Mouse (Mus musculus) spleen, adult 2 months (tissue): ENCODE results near the gene Sct. TPM values are rescaled to one million over a fixed set of nuclear protein-coding genes. Genes with fewer than 3 reads are reported as not detected.

Experiments used
- DNase-seq, 2 experiments: peaks; one replicate each; pipeline versions ENCODE4 v3.0.0 to v3.0.0-alpha.2; 2012 to 2021; ENCODE audit warnings: low spot score in 2 of 2, low read depth in 1 of 2
- H3K27ac ChIP-seq: fragments of 200-500 bp; 2 replicates; pipeline ENCODE4 v1.5.1; 2012; ENCODE audit warnings: low read length, inconsistent platforms; ENCODE audit not compliant: insufficient read depth
- H3K27me3 ChIP-seq: fragments of 200-500 bp; 2 replicates; pipeline ENCODE4 v1.6.1; 2012; ENCODE audit warnings: mild to moderate bottlenecking, moderate library complexity, low read length, inconsistent platforms; ENCODE audit not compliant: control insufficient read depth, insufficient read depth
- H3K36me3 ChIP-seq: fragments of 200-500 bp; 2 replicates; pipeline ENCODE4 v1.6.1; 2012; ENCODE audit warnings: mild to moderate bottlenecking, low read length, inconsistent platforms; ENCODE audit not compliant: control insufficient read depth, insufficient read depth
- H3K4me1 ChIP-seq: fragments of 200-500 bp; 2 replicates; pipeline ENCODE4 v1.6.1; 2011; ENCODE audit warnings: inconsistent platforms; ENCODE audit not compliant: control insufficient read depth, insufficient read depth, insufficient read length
- H3K4me3 ChIP-seq: fragments of 200-500 bp; 2 replicates; pipeline ENCODE4 v1.5.1; 2011; ENCODE audit warnings: mild to moderate bottlenecking, inconsistent platforms; ENCODE audit not compliant: insufficient read depth, insufficient read length; ENCODE audit errors: extremely low read depth
- CTCF ChIP-seq: fragments of 200-500 bp; IDR thresholded peaks from 2 replicates; pipeline ENCODE4 v1.5.1; 2011; ENCODE audit warnings: mild to moderate bottlenecking, inconsistent platforms; ENCODE audit not compliant: insufficient read depth, insufficient read length, insufficient replicate concordance; ENCODE audit errors: extremely low read depth
- POLR2A ChIP-seq: fragments of 200-500 bp; IDR thresholded peaks from 2 replicates; pipeline ENCODE4 v1.6.1; 2011; ENCODE audit warnings: low read depth, low read length, inconsistent platforms
- WGBS: fragments of 180-500 bp; shearing (Covaris S2); methylation state at CpG from one replicate; pipeline ENCODE4 v1.1.7; 2018; 5-methylcytosine and 5-hydroxymethylcytosine counted together
- polyA plus RNA-seq: library from polyadenylated mRNA; depleted of rRNA; stranded (reverse); fragments of >200 nt; gene quantifications from 2 replicates; pipeline ENCODE4 v1.2.3, GENCODE M21; 2012

The Sct gene
- polyA plus RNA-seq, 1 experiment: 1.6 TPM

DNA sequence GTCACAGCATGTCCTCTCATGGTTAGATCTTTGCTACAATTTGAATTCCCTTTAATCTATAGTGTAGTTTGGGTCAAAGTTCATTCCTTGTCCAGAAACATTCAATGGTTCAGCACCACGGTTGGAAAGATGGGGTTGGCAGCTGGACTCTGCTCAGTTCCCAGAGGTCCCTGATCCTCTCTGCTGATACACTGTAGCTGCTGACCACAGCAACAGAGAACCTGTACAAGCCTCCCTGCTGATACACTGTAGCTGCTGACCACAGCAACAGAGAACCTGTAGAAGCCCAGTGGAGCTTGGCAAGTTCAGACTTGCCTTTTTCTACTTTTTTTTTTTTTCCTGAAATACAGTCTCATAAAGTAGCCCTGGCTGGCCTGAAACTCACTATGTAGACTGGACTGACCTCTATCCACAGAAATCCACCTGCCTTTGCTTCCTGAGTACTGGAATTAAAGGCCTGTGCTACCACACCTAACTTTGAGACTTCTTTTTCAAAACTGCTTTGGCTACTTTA is 38.7 kb upstream of the Sct start:
- Histone ChIP-seq H3K4me1 (no peaks in the 10 kb centered on the region), H3K4me3 (no peak overlapping the region), H3K36me3 (peaks cover 33% of the 10 kb centered on the region), H3K27ac (no peak overlapping the region), H3K27me3 (no peaks in the 10 kb centered on the region)
- DNase-seq: no peak
- WGBS: 86% methylated on average over 1 of the region's 1 CpGs
- no peak for TF ChIP-seq POLR2A
- TF ChIP-seq CTCF: no peak

DNA sequence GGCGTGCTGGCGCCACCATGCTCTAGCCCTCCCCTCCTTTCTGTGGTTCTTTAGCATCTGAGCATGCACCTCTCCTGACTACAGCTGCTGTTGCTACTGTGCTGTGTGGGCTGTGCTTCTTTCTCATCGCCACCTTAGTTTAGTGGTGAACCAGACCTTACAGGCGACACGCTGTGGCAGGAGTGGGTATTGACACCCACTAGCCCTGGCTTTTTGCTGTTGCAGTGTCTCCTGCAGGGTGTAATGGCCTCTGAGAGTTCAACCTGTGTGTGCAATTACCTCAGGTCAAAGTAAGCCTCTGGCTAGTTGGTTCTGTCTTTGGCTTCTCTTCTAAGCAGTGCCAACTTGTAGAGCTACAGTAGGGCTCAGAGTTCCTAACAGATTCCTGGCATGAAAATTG is 37.0 kb upstream of the Sct start:
- 72% methylated on average over 5 of the region's 5 CpGs for WGBS
- no peak overlapping the region for H3K4me3 ChIP-seq
- DNase-seq: peak in 1 of 2 experiments; percentile 67
- no peaks in the 10 kb centered on the region for H3K27me3 ChIP-seq
- H3K4me1 ChIP-seq: no peaks in the 10 kb centered on the region
- H3K36me3 ChIP-seq: peaks cover 27% of the 10 kb centered on the region
- no peak for TF ChIP-seq POLR2A
- TF ChIP-seq CTCF: peak; percentile 49; the same call in 1 of the 2 replicates
- no peak overlapping the region for H3K27ac ChIP-seq

DNA sequence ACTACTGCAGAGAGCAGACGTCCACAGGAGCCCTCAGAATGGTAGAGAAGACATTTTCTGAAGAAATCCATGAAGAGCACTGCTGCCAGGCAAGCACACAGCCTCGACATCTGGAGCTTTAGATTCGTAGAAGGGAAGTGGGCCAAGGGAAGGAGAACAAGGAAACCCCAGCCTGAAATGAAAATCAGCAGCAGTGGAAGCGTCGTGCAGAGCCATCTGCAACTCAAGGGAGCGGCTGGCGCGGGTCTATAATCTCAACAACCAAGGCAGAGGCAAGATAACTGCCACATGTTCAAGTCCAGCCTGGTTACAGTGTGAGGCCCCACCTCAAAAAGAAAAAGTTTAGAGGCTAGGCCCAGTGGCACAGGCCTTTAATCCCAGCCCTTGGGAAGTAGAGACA is 36.1 kb upstream of the Sct start:
- Histone ChIP-seq H3K27me3 (no peaks in the 10 kb centered on the region), H3K27ac (no peak overlapping the region), H3K36me3 (peaks cover 31% of the 10 kb centered on the region), H3K4me3 (no peak overlapping the region), H3K4me1 (no peaks in the 10 kb centered on the region)
- TF ChIP-seq POLR2A: no peak
- DNase-seq: no peak
- WGBS: 79% methylated on average over 8 of the region's 8 CpGs

DNA sequence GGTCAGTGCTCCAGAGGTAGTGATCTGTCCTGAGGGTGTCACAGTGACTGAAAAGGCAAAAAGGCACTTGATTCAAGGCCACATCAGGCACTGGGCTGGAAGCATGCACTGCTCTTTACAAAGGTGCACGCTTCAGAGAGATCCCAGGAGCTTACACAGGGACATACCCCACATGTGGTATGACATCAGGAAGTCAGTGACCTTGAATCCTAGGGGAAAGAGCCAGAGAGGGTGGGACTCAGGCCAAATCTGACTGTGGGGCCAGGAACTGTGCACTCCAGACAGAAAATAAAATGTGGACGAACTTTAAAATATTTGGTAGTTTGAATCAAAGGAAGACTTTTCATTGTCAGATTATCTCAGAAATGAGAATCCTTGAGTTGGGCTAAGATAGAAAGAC is 35.5 kb upstream of the Sct start:
- Histone ChIP-seq H3K27me3 (no peaks in the 10 kb centered on the region), H3K27ac (no peak overlapping the region), H3K36me3 (peaks cover 30% of the 10 kb centered on the region), H3K4me1 (no peaks in the 10 kb centered on the region), H3K4me3 (no peak overlapping the region)
- TF ChIP-seq CTCF (no peak), POLR2A (no peak)
- WGBS: 85% methylated on average over 2 of the region's 2 CpGs
- DNase-seq: no peak

DNA sequence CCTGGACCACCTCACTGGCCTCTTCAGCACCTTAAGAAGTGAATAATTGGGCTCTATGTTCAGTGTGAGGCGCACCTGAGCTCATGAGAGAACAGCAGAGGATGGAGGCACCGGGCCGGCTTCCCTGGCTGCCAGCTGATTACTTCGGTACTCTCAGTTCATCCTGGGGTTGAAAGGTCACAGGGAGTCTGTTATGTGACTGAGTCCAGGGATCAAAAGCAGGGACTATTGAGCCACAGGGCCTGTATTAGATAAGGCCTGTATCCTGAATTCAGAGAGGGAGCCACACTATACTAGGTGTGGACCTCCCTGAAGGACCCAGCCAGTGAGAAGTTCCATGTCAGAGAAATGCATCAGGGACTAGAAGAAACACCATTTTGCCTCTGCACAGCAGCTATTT is 25.6 kb upstream of the Sct start:
- DNase-seq: no peak
- no peak overlapping the region for H3K27ac ChIP-seq
- H3K4me1 ChIP-seq: peaks cover 3% of the 10 kb centered on the region; the same call in 1 of the 2 replicates
- no peak overlapping the region for H3K4me3 ChIP-seq
- H3K27me3 ChIP-seq: no peaks in the 10 kb centered on the region
- TF ChIP-seq POLR2A (no peak), CTCF (no peak)
- WGBS: 98% methylated on average over 4 of the region's 4 CpGs
- peaks cover 23% of the 10 kb centered on the region for H3K36me3 ChIP-seq

DNA sequence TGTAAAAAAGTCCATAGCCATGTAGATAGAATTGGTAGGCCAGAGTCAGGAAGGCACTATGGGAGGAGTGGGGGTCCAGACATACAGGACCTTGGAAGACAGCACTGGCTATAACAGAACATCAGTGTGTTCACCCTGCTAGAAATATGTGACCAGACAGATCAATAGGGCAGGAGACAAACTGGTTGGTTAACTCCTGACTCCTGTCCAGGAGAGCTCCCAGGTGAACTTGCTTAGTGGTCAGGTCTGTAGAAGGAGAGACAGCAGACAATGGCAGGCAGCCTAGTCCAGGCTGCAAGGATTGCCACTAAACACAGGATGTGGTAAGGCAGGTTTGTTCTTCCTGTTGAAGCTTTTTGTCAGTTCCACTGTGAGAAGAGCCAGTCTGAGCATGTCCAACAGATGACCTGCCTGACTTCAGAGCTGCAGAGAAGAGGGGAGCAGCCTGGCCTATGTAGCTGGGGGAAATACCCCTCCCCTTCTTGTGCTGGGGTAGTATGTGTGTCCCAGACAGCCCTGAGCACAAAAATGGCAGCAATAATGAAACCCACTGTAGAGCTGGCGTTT is 23.9 kb upstream of the Sct start:
- 50% methylated on average over 1 of the region's 1 CpGs for WGBS
- no peaks in the 10 kb centered on the region for H3K27me3 ChIP-seq
- H3K4me3 ChIP-seq: no peak overlapping the region
- peak in 1 of 2 experiments; percentile 12 for DNase-seq
- TF ChIP-seq POLR2A (no peak), CTCF (no peak)
- H3K27ac ChIP-seq: peak overlapping the region; percentile 65
- peaks cover 20% of the 10 kb centered on the region for H3K36me3 ChIP-seq
- H3K4me1 ChIP-seq: peaks cover 3% of the 10 kb centered on the region; the same call in 1 of the 2 replicates

DNA sequence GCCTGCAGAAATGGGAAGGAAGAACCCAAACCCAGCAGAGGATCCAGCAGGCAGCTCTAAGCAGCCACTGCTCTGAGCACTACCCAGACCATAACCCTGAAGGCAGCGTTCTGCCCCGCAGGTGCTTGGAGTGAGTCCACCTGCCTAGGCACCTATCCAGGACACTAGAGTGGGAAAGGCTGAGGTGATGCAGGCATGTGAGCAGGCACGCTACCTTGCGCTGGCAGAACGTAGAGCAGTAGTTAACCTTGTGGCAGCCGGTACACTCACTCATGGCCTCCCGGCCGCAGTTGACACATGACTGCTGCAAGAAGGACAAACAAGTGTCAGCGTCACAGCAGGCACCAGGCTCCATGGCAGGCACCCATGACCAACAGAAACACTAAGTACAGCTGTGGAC is 22.5 kb upstream of the Sct start:
- no peak for DNase-seq
- no peak for TF ChIP-seq CTCF
- no peak for TF ChIP-seq POLR2A
- Histone ChIP-seq H3K27me3 (no peaks in the 10 kb centered on the region), H3K36me3 (peaks cover 21% of the 10 kb centered on the region), H3K4me1 (peaks cover 3% of the 10 kb centered on the region; the same call in 1 of the 2 replicates), H3K4me3 (no peak overlapping the region), H3K27ac (no peak overlapping the region)
- WGBS: 99% methylated on average over 9 of the region's 9 CpGs
